Mouse (Mus musculus) small intestine, adult 10 weeks (tissue): Measurements from ENCODE around the gene Bcl3. TPM values are rescaled to one million over a fixed set of nuclear protein-coding genes. Genes with fewer than 3 reads are reported as not detected.

ENCODE experiments used
- polyA plus RNA-seq: library from polyadenylated mRNA; stranded (reverse); fragments of 350-450 nt; fragmentation: Illumina TruSeq; extraction: RNeasy Lipid Tissue Mini Kit (QIAGEN cat#74804); gene quantifications from one replicate; pipeline ENCODE4 v1.2.3, GENCODE M21; 2014; ENCODE audit warnings: low replicate concordance

The Bcl3 gene
- polyA plus RNA-seq, result 1.2 TPM

GRCm38 (mm10) chr7:19822604-19823058 lies at the start of gene Bcl3:
TSS of gene Bcl3 (minus strand) at chr7:19822770.

GRCm38 (mm10) chr7:19861199-19861598 lies 38.6 kb upstream of the Bcl3 start, which contains the start of gene Ceacam16:
TSS of gene Ceacam16 (minus strand) at chr7:19861299.

GRCm38 (mm10) chr7:19851858-19852570 lies 29.4 kb upstream of the Bcl3 start, which contains the start of gene Gm19345:
TSS of gene Gm19345 (plus strand) at chr7:19852003.

GRCm38 (mm10) chr7:19796697-19797588 lies 25.6 kb downstream of the Bcl3 start, which contains the start of gene Cblc:
TSS of gene Cblc (minus strand) at chr7:19796809.

GRCm38 (mm10) chr7:19770984-19771391 lies 51.6 kb downstream of the Bcl3 start, which contains the start of gene Bcam:
TSS of gene Bcam (minus strand) at chr7:19771016.

Other genes with a start within 250 kb of the Bcl3 start
- gene Zfp296, start 245.5 kb downstream of the Bcl3 start, polyA plus RNA-seq, result not detected
- 6.5 TPM for gene Gemin7, start 245.2 kb downstream of the Bcl3 start, polyA plus RNA-seq
- gene Clasrp, start 218.3 kb downstream of the Bcl3 start, polyA plus RNA-seq, result 3.5 TPM
- 3.6 TPM for gene Relb, start 193.3 kb downstream of the Bcl3 start, polyA plus RNA-seq
- 5.2 TPM for gene Clptm1, start 157.7 kb downstream of the Bcl3 start, polyA plus RNA-seq
- gene Apoc2, start 144.8 kb downstream of the Bcl3 start, polyA plus RNA-seq, result 21.6 TPM
- gene Gm44805, start 141.3 kb downstream of the Bcl3 start, polyA plus RNA-seq, result not detected
- not detected for gene Apoc4, start 141.3 kb downstream of the Bcl3 start, polyA plus RNA-seq
- not detected for gene Apoc1, start 130.1 kb downstream of the Bcl3 start, polyA plus RNA-seq
- 2.3 TPM for gene Apoe, start 123.6 kb downstream of the Bcl3 start, polyA plus RNA-seq
- 0.93 TPM for gene Tomm40, start 107.3 kb downstream of the Bcl3 start, polyA plus RNA-seq
- 5.7 TPM for gene Nectin2, start 72.3 kb downstream of the Bcl3 start, polyA plus RNA-seq
- not detected for gene Bcam, start 51.8 kb downstream of the Bcl3 start, polyA plus RNA-seq
- gene Cblc, start 26.0 kb downstream of the Bcl3 start, polyA plus RNA-seq, result 3.7 TPM
- gene Gm19345, start 29.2 kb upstream of the Bcl3 start, polyA plus RNA-seq, result not detected
- not detected for gene Ceacam16, start 38.5 kb upstream of the Bcl3 start, polyA plus RNA-seq
- not detected for gene Ceacam19, start 65.2 kb upstream of the Bcl3 start, polyA plus RNA-seq
- 22.6 TPM for gene Pvr, start 98.4 kb upstream of the Bcl3 start, polyA plus RNA-seq
- gene Igsf23, start 128.0 kb upstream of the Bcl3 start, polyA plus RNA-seq, result 25.9 TPM
- gene Ceacam20, start 142.6 kb upstream of the Bcl3 start, polyA plus RNA-seq, result 63.7 TPM
- gene Nlrp9b, start 168.7 kb upstream of the Bcl3 start, polyA plus RNA-seq, result 150 TPM